Mouse (Mus musculus) cerebellum, postnatal 10 days (tissue): ENCODE measurements at regions not wholly inside any gene's neighbourhood (a gene's known extent, or its start where the extent isn't known, plus 50 kb on each side); places are given as distances from the start of the nearest gene placed in this dataset.

Experiments used
- DNase-seq, 2 experiments: peaks; one replicate each; pipeline ENCODE4 v3.0.0; 2021; ENCODE audit warnings: mixed read lengths in 2 of 2

- peak; percentile 72 to 83 for DNase-seq
Measured at GRCm38 (mm10) chr17:92077041-92077440, 984.2 kb upstream of the Nrxn1 start.
